Mouse (Mus musculus): Measurements from ENCODE around the gene Utp20. TPM values are rescaled to one million over a fixed set of nuclear protein-coding genes. Genes with fewer than 3 reads are reported as not detected.

Gene Utp20
- 6.5 TPM in 2 replicates for polyA plus RNA-seq (2015; fragmentation: Nextera tagmentation; extraction: Ambion mirVana)

- Histone ChIP-seq H3K36me3 (ENCODE audit: insufficient read depth, low read length) (peaks cover 4% of the 10 kb centered on the region; the same call in 1 of the 2 replicates), H3K9ac (replicated peaks; ENCODE audit: low read depth) (peak within 1 kb of the TSS; percentile 43), H3K9me3 (ENCODE audit: low read length) (no peaks in the 10 kb centered on the region), H3K4me2 (replicated peaks; ENCODE audit: low read depth, low read length) (peak within 1 kb of the TSS; percentile 83), H3K4me3 (ENCODE audit: low read depth, low read length) (peak within 1 kb of the TSS; percentile 79), H3K4me1 (ENCODE audit: insufficient read depth, low read depth, low read length) (no peaks in the 10 kb centered on the region; the same call in 1 of the 2 replicates), H3K27me3 (replicated peaks; ENCODE audit: insufficient read depth, low read length) (no peaks in the 10 kb centered on the region), H3K27ac (ENCODE audit: low read length) (no peak within 1 kb of the TSS)
- peak; percentile 100 for ATAC-seq
- under 1% methylated on average over 43 of the region's 44 CpGs for WGBS
- peak; percentile 95 for DNase-seq (ENCODE audit: low spot score)
- no peak for TF ChIP-seq CTCF (IDR thresholded peaks at IDR 0.05)
- TF ChIP-seq EP300 (IDR thresholded peaks at IDR 0.05) = no peak
Observed at GRCm38 (mm10) chr10:88826188-88826946, at the start of gene Utp20. TSS of gene Utp20 (minus strand) at chr10:88826804.

- DNase-seq (ENCODE audit: low spot score) = no peak
- no peaks in the 10 kb centered on the region for H3K36me3 ChIP-seq (ENCODE audit: insufficient read depth, low read length)
- H3K27me3 ChIP-seq (replicated peaks; ENCODE audit: insufficient read depth, low read length) = no peaks in the 10 kb centered on the region
- H3K4me3 ChIP-seq (ENCODE audit: low read depth, low read length) = no peak overlapping the region
- H3K4me1 ChIP-seq (ENCODE audit: insufficient read depth, low read depth, low read length) = no peaks in the 10 kb centered on the region
- no peaks in the 10 kb centered on the region for H3K9me3 ChIP-seq (ENCODE audit: low read length)
- TF ChIP-seq EP300 (IDR thresholded peaks at IDR 0.05) (no peak), CTCF (IDR thresholded peaks at IDR 0.05) (no peak)
- no peak for ATAC-seq
- no peak overlapping the region for H3K4me2 ChIP-seq (replicated peaks; ENCODE audit: low read depth, low read length)
- no peak overlapping the region for H3K9ac ChIP-seq (replicated peaks; ENCODE audit: low read depth)
- 68% methylated on average over 5 of the region's 5 CpGs for WGBS
- H3K27ac ChIP-seq (ENCODE audit: low read length) = no peak overlapping the region
Observed at GRCm38 (mm10) chr10:88874870-88875269, 48.3 kb upstream of the Utp20 start.

- Histone ChIP-seq H3K36me3 (ENCODE audit: insufficient read depth, low read length) (no peaks in the 10 kb centered on the region), H3K4me1 (ENCODE audit: insufficient read depth, low read depth, low read length) (no peaks in the 10 kb centered on the region), H3K27ac (ENCODE audit: low read length) (no peak overlapping the region), H3K4me3 (ENCODE audit: low read depth, low read length) (no peak overlapping the region), H3K9ac (replicated peaks; ENCODE audit: low read depth) (no peak overlapping the region), H3K9me3 (ENCODE audit: low read length) (no peaks in the 10 kb centered on the region), H3K27me3 (replicated peaks; ENCODE audit: insufficient read depth, low read length) (no peaks in the 10 kb centered on the region), H3K4me2 (replicated peaks; ENCODE audit: low read depth, low read length) (no peak overlapping the region)
- DNase-seq (ENCODE audit: low spot score) = no peak
- 46% methylated on average over 2 of the region's 2 CpGs for WGBS
- TF ChIP-seq EP300 (IDR thresholded peaks at IDR 0.05) = no peak
- no peak for ATAC-seq
Observed at GRCm38 (mm10) chr10:88866017-88866416, 39.4 kb upstream of the Utp20 start.

GRCm38 (mm10) chr10:88862293-88862692 is 35.7 kb upstream of the Utp20 start:
- WGBS = 83% methylated on average over 5 of the region's 5 CpGs
- H3K27me3 ChIP-seq (replicated peaks; ENCODE audit: insufficient read depth, low read length) = no peaks in the 10 kb centered on the region

GRCm38 (mm10) chr10:88861416-88861815 is 34.8 kb upstream of the Utp20 start:
- no peak for ATAC-seq
- Histone ChIP-seq H3K9me3 (ENCODE audit: low read length) (no peaks in the 10 kb centered on the region), H3K36me3 (ENCODE audit: insufficient read depth, low read length) (no peaks in the 10 kb centered on the region), H3K4me1 (ENCODE audit: insufficient read depth, low read depth, low read length) (no peaks in the 10 kb centered on the region), H3K27me3 (replicated peaks; ENCODE audit: insufficient read depth, low read length) (no peaks in the 10 kb centered on the region), H3K4me3 (ENCODE audit: low read depth, low read length) (no peak overlapping the region), H3K4me2 (replicated peaks; ENCODE audit: low read depth, low read length) (no peak overlapping the region), H3K9ac (replicated peaks; ENCODE audit: low read depth) (no peak overlapping the region), H3K27ac (ENCODE audit: low read length) (no peak overlapping the region)
- no peak for DNase-seq (ENCODE audit: low spot score)
- TF ChIP-seq EP300 (IDR thresholded peaks at IDR 0.05) (no peak), CTCF (IDR thresholded peaks at IDR 0.05) (no peak)

More at GRCm38 (mm10) chr10:88862293-88862692, 35.7 kb upstream of the Utp20 start:
- Histone ChIP-seq H3K9ac (replicated peaks; ENCODE audit: low read depth) (no peak overlapping the region), H3K4me3 (ENCODE audit: low read depth, low read length) (no peak overlapping the region), H3K36me3 (ENCODE audit: insufficient read depth, low read length) (no peaks in the 10 kb centered on the region), H3K27ac (ENCODE audit: low read length) (no peak overlapping the region), H3K4me2 (replicated peaks; ENCODE audit: low read depth, low read length) (no peak overlapping the region), H3K4me1 (ENCODE audit: insufficient read depth, low read depth, low read length) (no peaks in the 10 kb centered on the region), H3K9me3 (ENCODE audit: low read length) (no peaks in the 10 kb centered on the region)
- DNase-seq (ENCODE audit: low spot score) (no peak), ATAC-seq (no peak)
- no peak for TF ChIP-seq EP300 (IDR thresholded peaks at IDR 0.05)

- WGBS = 71% methylated on average over 3 of the region's 3 CpGs
- Histone ChIP-seq H3K27ac (ENCODE audit: low read length) (no peak overlapping the region), H3K9ac (replicated peaks; ENCODE audit: low read depth) (no peak overlapping the region), H3K9me3 (ENCODE audit: low read length) (no peaks in the 10 kb centered on the region), H3K4me1 (ENCODE audit: insufficient read depth, low read depth, low read length) (no peaks in the 10 kb centered on the region), H3K27me3 (replicated peaks; ENCODE audit: insufficient read depth, low read length) (no peaks in the 10 kb centered on the region), H3K4me2 (replicated peaks; ENCODE audit: low read depth, low read length) (no peak overlapping the region), H3K36me3 (ENCODE audit: insufficient read depth, low read length) (no peaks in the 10 kb centered on the region), H3K4me3 (ENCODE audit: low read depth, low read length) (no peak overlapping the region)
- no peak for TF ChIP-seq EP300 (IDR thresholded peaks at IDR 0.05)
- TF ChIP-seq CTCF (IDR thresholded peaks at IDR 0.05) = no peak
- ATAC-seq (no peak), DNase-seq (ENCODE audit: low spot score) (no peak)
Observed at GRCm38 (mm10) chr10:88860911-88861310, 34.3 kb upstream of the Utp20 start.

Data from lung, postnatal 0 days (tissue).